In genomic region chr1:167337463-167338095, GRCm38 (mm10) we compare ENCODE assay signal across 8 mouse cellular contexts. TPM values are rescaled to one million over a fixed set of nuclear protein-coding genes. Genes with fewer than 3 reads are reported as not detected.
DNase-seq lines count a peak whose midpoint lies in the region; ATAC-seq lines count a peak whose summit lies in the region.

No protein-coding gene starts in this region.

- H3K4me1 ChIP-seq in lung, embryonic 16.5 days (replicated peaks; ENCODE audit: control insufficient read depth, insufficient read depth, low read length) = no peaks in the 10 kb centered on the region

- no peak overlapping the region for H3K27ac ChIP-seq in lung, embryonic 16.5 days (ENCODE audit: low read length)

- H3K4me2 ChIP-seq in lung, embryonic 16.5 days (ENCODE audit: low read depth, low read length) = no peak overlapping the region

- WGBS in large intestine, adult 2 months = 18% methylated on average over 12 of the region's 12 CpGs
- 18% methylated on average over 12 of the region's 12 CpGs for WGBS in lung, embryonic 16.5 days

- H3K27me3 ChIP-seq in lung, embryonic 16.5 days (ENCODE audit: control insufficient read depth, insufficient read depth, low read depth, low read length) = no peaks in the 10 kb centered on the region

- H3K9ac ChIP-seq in lung, embryonic 16.5 days (ENCODE audit: low read length) = no peak overlapping the region

- 0 out of 2 replicates have a peak, but pooled peaks cover 2% of the 10 kb centered on the region for H3K36me3 ChIP-seq in lung, embryonic 16.5 days (ENCODE audit: control insufficient read depth, insufficient read depth, low read length)

- no peak overlapping the region for H3K4me3 ChIP-seq in lung, embryonic 16.5 days (ENCODE audit: low read length)

- peak; percentile 65; the same call in 1 of the 2 replicates for ATAC-seq in lung, embryonic 16.5 days (ENCODE audit: low read depth)

- peak; percentile 82 for DNase-seq in CD4-positive helper T cell, adult 2 months (ENCODE audit: low read depth, low spot score)
- DNase-seq in adrenal gland, adult 8-10 months = peak; percentile 77
- peak; percentile 71 for DNase-seq in embryo, embryonic 11.5 days (ENCODE audit: low read depth, low spot score)
- peak; percentile 63 to 79 for DNase-seq in heart, adult 9 months (ENCODE audit: low spot score in 2 of 2)
- DNase-seq in large intestine, adult 2 months (ENCODE audit: low read depth, low spot score) = peak; percentile 84
- peak; percentile 82 for DNase-seq in ovary, postnatal 36 days (ENCODE audit: low spot score)
- peak; percentile 80 for DNase-seq in thymus, postnatal 14 days

- H3K9me3 ChIP-seq in lung, embryonic 16.5 days (ENCODE audit: control insufficient read depth, low read length) = no peaks in the 10 kb centered on the region

RNA-seq across cellular contexts. Expression of gene Aldh9a1, which starts 12.2 kb away (rescaled TPM):
- total RNA-seq in adrenal gland, adult 8-10 months (2022) = 100 to 1,000 TPM in 1 of 4 experiments, 10 to 100 TPM in 3; 68.3 to 108 (median 76.9) TPM
- polyA plus RNA-seq in large intestine, adult 2 months (2012; rRNA removed) = 99.2 and 159 TPM in 2 replicates
- polyA plus RNA-seq in lung, embryonic 16.5 days (2015; fragmentation: Nextera tagmentation; extraction: Ambion mirVana) = 48.6 and 51.5 TPM in 2 replicates

RNA-seq across cellular contexts. Expression of gene Tmco1, which starts 29.4 kb away (rescaled TPM):
- total RNA-seq in adrenal gland, adult 8-10 months (2022) = 100 to 1,000 TPM; 145 to 176 (median 155) TPM
- 64.4 and 70.5 TPM in 2 replicates for polyA plus RNA-seq in large intestine, adult 2 months (2012; rRNA removed)
- 123 and 125 TPM in 2 replicates for polyA plus RNA-seq in lung, embryonic 16.5 days (2015; fragmentation: Nextera tagmentation; extraction: Ambion mirVana)

RNA-seq across cellular contexts. Expression of gene Uck2, which starts 52.5 kb away (rescaled TPM):
- 10 to 100 TPM; 30.9 to 55.9 (median 45.0) TPM for total RNA-seq in adrenal gland, adult 8-10 months (2022)
- 24.9 and 30.0 TPM in 2 replicates for polyA plus RNA-seq in large intestine, adult 2 months (2012; rRNA removed)
- polyA plus RNA-seq in lung, embryonic 16.5 days (2015; fragmentation: Nextera tagmentation; extraction: Ambion mirVana) = 65.9 and 70.8 TPM in 2 replicates

RNA-seq across cellular contexts. Expression of gene Mgst3, which starts 56.1 kb away (rescaled TPM):
- 100 to 1,000 TPM in 2 of 4 experiments, 10 to 100 TPM in 2; 69.3 to 119 (median 87.4) TPM for total RNA-seq in adrenal gland, adult 8-10 months (2022)
- polyA plus RNA-seq in large intestine, adult 2 months (2012; rRNA removed) = 543 and 795 TPM in 2 replicates
- polyA plus RNA-seq in lung, embryonic 16.5 days (2015; fragmentation: Nextera tagmentation; extraction: Ambion mirVana) = 50.8 and 62.5 TPM in 2 replicates
